Mouse (Mus musculus) hindbrain, embryonic 10.5 days (tissue): ENCODE data around the gene Cdh13. TPM values are rescaled to one million over a fixed set of nuclear protein-coding genes. Genes with fewer than 3 reads are reported as not detected.
A peak's percentile ranks its signal among the peaks of the same experiment; 100 is the strongest.

Experiments used
- DNase-seq: peaks from one replicate; pipeline ENCODE4 v3.0.0-alpha.2; 2017; ENCODE audit warnings: low spot score
- H3K27ac ChIP-seq: fragments of 300-500 bp; sonication (generic); 2 replicates; pipeline ENCODE4 v1.5.1; 2016; ENCODE audit warnings: mild to moderate bottlenecking, moderate library complexity
- H3K27me3 ChIP-seq: fragments of 300-500 bp; sonication (generic); 2 replicates; pipeline ENCODE4 v1.6.1; 2016; ENCODE audit warnings: mild to moderate bottlenecking; ENCODE audit not compliant: poor library complexity, insufficient read depth, severe bottlenecking
- H3K36me3 ChIP-seq: fragments of 300-500 bp; sonication (generic); 2 replicates; pipeline ENCODE4 v1.6.1; 2016; ENCODE audit warnings: mild to moderate bottlenecking, moderate library complexity
- H3K4me1 ChIP-seq: fragments of 300-500 bp; sonication (generic); replicated peaks from 2 replicates; pipeline ENCODE4 v1.6.1; 2016; ENCODE audit warnings: mild to moderate bottlenecking
- H3K4me3 ChIP-seq: fragments of 300-500 bp; sonication (generic); 2 replicates; pipeline ENCODE4 v1.5.1; 2016; ENCODE audit warnings: mild to moderate bottlenecking, moderate library complexity
- H3K9me3 ChIP-seq: fragments of 300-500 bp; sonication (generic); 2 replicates; pipeline ENCODE4 v1.6.1; 2016; ENCODE audit warnings: mild to moderate bottlenecking, moderate library complexity
- WGBS: fragments of 180-500 bp; shearing (Covaris S2); methylation state at CpG from one replicate; pipeline ENCODE4 v1.1.7; 2016; 5-methylcytosine and 5-hydroxymethylcytosine counted together
- polyA plus RNA-seq: library from polyadenylated mRNA; unstranded; fragments of >200 nt; fragmentation: Nextera tagmentation; extraction: Ambion mirVana; gene quantifications from 2 replicates; pipeline ENCODE4 v1.2.1, GENCODE M21; 2016

Cdh13 gene
- polyA plus RNA-seq, 1 experiment from 2014 or later: 8.5 TPM

- H3K27ac ChIP-seq: no peak overlapping the region
- no peak overlapping the region for H3K4me3 ChIP-seq
- 0 out of 2 replicates have a peak, but pooled peaks cover 8% of the 10 kb centered on the region for H3K4me1 ChIP-seq
- H3K27me3 ChIP-seq: no peaks in the 10 kb centered on the region
- 90% methylated on average over 7 of the region's 7 CpGs for WGBS
- H3K36me3 ChIP-seq: no peaks in the 10 kb centered on the region
- DNase-seq: no peak
- H3K9me3 ChIP-seq: no peaks in the 10 kb centered on the region
Measured at GRCm38 (mm10) chr8:118789649-118790048, 506.1 kb downstream of the Cdh13 start.

DNA sequence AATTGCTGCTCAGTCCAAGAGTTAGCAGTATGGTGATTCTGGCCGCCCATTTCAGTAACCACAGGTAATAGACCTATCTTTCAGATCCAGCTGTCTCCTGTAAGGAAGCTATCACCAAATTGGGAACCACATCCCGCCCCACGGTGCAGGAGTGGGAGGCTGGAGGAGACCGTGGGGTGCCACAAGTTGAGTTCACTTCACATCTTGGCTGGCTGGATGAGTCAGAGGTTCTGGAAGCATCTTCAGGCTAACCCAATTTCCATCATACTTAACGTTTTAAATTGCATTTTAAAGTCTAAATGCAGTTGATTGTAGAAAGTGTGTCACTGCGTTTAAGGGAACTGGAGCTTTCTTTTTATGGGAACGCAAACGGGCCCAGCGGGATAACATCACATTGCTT lies 511.4 kb downstream of the Cdh13 start:
- Histone ChIP-seq H3K36me3 (no peaks in the 10 kb centered on the region), H3K9me3 (no peaks in the 10 kb centered on the region), H3K27me3 (no peaks in the 10 kb centered on the region), H3K4me3 (no peak overlapping the region), H3K27ac (no peak overlapping the region), H3K4me1 (0 out of 2 replicates have a peak, but pooled peaks cover 15% of the 10 kb centered on the region)
- 81% methylated on average over 9 of the region's 9 CpGs for WGBS
- DNase-seq: no peak

GRCm38 (mm10) chr8:118796491-118796890 lies 513.0 kb downstream of the Cdh13 start:
- Histone ChIP-seq H3K27me3 (no peaks in the 10 kb centered on the region), H3K9me3 (peaks cover 11% of the 10 kb centered on the region), H3K4me3 (no peak overlapping the region), H3K4me1 (0 out of 2 replicates have a peak, but pooled peaks cover 15% of the 10 kb centered on the region), H3K27ac (no peak overlapping the region), H3K36me3 (no peaks in the 10 kb centered on the region)
- 43% methylated on average over 7 of the region's 7 CpGs for WGBS
- DNase-seq: no peak

DNA sequence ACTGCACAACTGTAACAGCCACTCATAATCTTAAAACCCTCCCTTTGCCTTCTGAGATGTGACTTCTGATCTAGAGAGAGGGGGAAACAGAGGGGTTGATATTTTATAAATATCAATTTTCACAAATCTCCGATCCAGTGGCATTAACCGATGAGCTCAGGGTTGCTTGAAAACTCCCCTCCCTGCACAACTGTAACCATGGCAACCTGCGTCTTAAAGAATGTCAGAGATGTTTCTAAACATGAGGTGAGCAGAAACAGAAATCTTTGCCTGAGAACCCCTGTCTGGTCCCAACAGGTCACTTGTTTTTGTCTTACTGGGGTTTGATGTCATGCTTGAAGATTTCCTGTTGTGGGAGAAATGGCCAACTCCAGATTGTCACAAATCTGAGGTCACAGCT lies 513.6 kb downstream of the Cdh13 start:
- Histone ChIP-seq H3K36me3 (no peaks in the 10 kb centered on the region), H3K4me3 (no peak overlapping the region), H3K27me3 (no peaks in the 10 kb centered on the region), H3K27ac (no peak overlapping the region), H3K4me1 (0 out of 2 replicates have a peak, but pooled peaks cover 15% of the 10 kb centered on the region), H3K9me3 (peaks cover 11% of the 10 kb centered on the region)
- 80% methylated on average over 3 of the region's 3 CpGs for WGBS
- DNase-seq: no peak

DNA sequence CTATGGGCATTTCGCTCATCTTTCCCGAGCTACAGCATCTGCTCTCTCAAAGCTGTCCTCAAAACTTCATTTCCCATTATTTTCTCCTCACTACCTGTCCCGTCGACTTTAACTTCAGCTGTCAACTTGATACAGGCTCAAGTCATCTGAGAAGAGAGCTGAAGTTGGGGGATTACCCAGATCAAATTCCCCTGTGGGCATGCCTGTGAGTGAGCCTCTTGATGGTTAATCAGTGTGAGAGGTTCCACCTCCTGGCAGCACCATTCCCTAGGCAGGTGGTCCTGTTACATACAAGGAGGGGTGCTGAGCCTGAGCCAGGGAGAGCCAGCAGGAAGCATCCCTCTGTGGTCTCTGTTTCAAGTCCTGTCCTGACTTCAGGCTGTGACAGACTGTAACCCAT lies 519.6 kb downstream of the Cdh13 start:
- Histone ChIP-seq H3K9me3 (peaks cover 11% of the 10 kb centered on the region), H3K4me1 (no peaks in the 10 kb centered on the region), H3K27ac (no peak overlapping the region), H3K27me3 (no peaks in the 10 kb centered on the region), H3K36me3 (no peaks in the 10 kb centered on the region), H3K4me3 (no peak overlapping the region)
- WGBS: 87% methylated on average over 4 of the region's 4 CpGs
- no peak for DNase-seq

GRCm38 (mm10) chr8:118809660-118810059 lies 526.1 kb downstream of the Cdh13 start:
- Histone ChIP-seq H3K27ac (no peak overlapping the region), H3K4me1 (no peaks in the 10 kb centered on the region), H3K4me3 (no peak overlapping the region), H3K36me3 (no peaks in the 10 kb centered on the region), H3K27me3 (no peaks in the 10 kb centered on the region), H3K9me3 (no peaks in the 10 kb centered on the region)
- 83% methylated on average over 6 of the region's 6 CpGs for WGBS
- no peak for DNase-seq

GRCm38 (mm10) chr8:118815055-118815454 lies 531.5 kb downstream of the Cdh13 start:
- 72% methylated on average over 10 of the region's 10 CpGs for WGBS
- DNase-seq: no peak
- no peak overlapping the region for H3K27ac ChIP-seq
- no peak overlapping the region for H3K4me3 ChIP-seq
- H3K9me3 ChIP-seq: no peaks in the 10 kb centered on the region
- no peaks in the 10 kb centered on the region for H3K27me3 ChIP-seq
- no peaks in the 10 kb centered on the region for H3K36me3 ChIP-seq
- H3K4me1 ChIP-seq: no peaks in the 10 kb centered on the region

- no peak for DNase-seq
- 86% methylated on average over 4 of the region's 4 CpGs for WGBS
- peaks cover 17% of the 10 kb centered on the region for H3K4me1 ChIP-seq
Measured at GRCm38 (mm10) chr8:118826761-118827160, 543.2 kb downstream of the Cdh13 start.

GRCm38 (mm10) chr8:118827726-118828125 lies 544.2 kb downstream of the Cdh13 start:
- Histone ChIP-seq H3K27ac (no peak overlapping the region), H3K4me3 (no peak overlapping the region), H3K9me3 (no peaks in the 10 kb centered on the region), H3K27me3 (no peaks in the 10 kb centered on the region), H3K36me3 (no peaks in the 10 kb centered on the region), H3K4me1 (peaks cover 22% of the 10 kb centered on the region)
- DNase-seq: no peak
- WGBS: 91% methylated on average over 6 of the region's 6 CpGs

More at GRCm38 (mm10) chr8:118826761-118827160, 543.2 kb downstream of the Cdh13 start:
- Histone ChIP-seq H3K4me3 (no peak overlapping the region), H3K36me3 (no peaks in the 10 kb centered on the region), H3K27me3 (no peaks in the 10 kb centered on the region), H3K27ac (no peak overlapping the region), H3K9me3 (no peaks in the 10 kb centered on the region)

GRCm38 (mm10) chr8:118830291-118830690 lies 546.8 kb downstream of the Cdh13 start:
- peaks cover 22% of the 10 kb centered on the region for H3K4me1 ChIP-seq
- DNase-seq: no peak
- WGBS: 79% methylated on average over 5 of the region's 5 CpGs
- H3K9me3 ChIP-seq: no peaks in the 10 kb centered on the region
- H3K4me3 ChIP-seq: no peak overlapping the region
- H3K36me3 ChIP-seq: no peaks in the 10 kb centered on the region
- no peaks in the 10 kb centered on the region for H3K27me3 ChIP-seq
- H3K27ac ChIP-seq: no peak overlapping the region

DNA sequence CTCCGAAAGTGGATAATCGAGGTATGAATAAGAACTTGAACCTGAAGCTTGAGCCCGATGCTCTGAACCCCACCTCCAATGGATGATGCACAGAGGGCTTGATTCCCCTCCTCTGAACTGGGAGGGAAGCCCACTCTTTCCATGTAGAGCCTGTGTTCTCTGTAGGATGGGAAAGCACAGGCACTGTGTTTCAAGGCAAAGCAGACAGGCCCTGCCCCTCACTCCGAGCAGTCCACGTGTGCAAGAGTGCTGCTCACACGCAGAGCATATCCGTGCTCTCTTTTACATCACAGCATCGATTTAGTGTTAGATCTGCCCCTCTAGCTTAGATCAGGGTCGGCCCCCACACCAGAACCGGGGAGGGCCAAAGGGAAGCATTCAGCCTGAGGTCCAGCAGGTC lies 547.5 kb downstream of the Cdh13 start:
- H3K36me3 ChIP-seq: no peaks in the 10 kb centered on the region
- H3K9me3 ChIP-seq: no peaks in the 10 kb centered on the region
- no peak for DNase-seq
- H3K27ac ChIP-seq: peak overlapping the region; percentile 62
- 82% methylated on average over 10 of the region's 10 CpGs for WGBS
- peaks cover 22% of the 10 kb centered on the region for H3K4me1 ChIP-seq
- no peak overlapping the region for H3K4me3 ChIP-seq
- no peaks in the 10 kb centered on the region for H3K27me3 ChIP-seq

DNA sequence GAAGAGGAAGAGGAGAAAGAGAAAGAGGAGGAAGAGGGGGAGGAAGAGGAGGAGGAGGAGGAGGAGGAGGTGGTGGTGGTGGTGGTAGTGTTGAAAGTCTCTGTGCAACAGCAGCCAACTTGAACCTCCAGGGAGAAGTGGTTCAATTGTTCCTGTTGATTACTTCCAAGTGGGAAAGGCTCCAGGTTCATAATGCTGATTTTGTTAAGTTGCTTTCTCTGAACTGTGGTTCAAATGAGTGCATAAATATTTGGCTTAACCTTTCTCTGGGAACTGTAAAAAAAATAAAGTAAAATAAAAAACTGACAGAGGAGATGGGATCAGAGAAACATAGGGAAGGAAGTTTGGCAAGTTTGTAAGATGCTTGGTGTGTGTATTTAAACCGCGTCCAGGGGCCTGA lies 555.3 kb downstream of the Cdh13 start:
- H3K27me3 ChIP-seq: no peaks in the 10 kb centered on the region
- H3K4me3 ChIP-seq: no peak overlapping the region
- H3K4me1 ChIP-seq: 0 out of 2 replicates have a peak, but pooled peaks cover 2% of the 10 kb centered on the region
- no peak overlapping the region for H3K27ac ChIP-seq
- WGBS: 94% methylated on average over 2 of the region's 2 CpGs
- H3K9me3 ChIP-seq: no peaks in the 10 kb centered on the region
- no peak for DNase-seq
- no peaks in the 10 kb centered on the region for H3K36me3 ChIP-seq

GRCm38 (mm10) chr8:118845690-118846089 lies 562.2 kb downstream of the Cdh13 start:
- H3K4me3 ChIP-seq: no peak overlapping the region
- no peaks in the 10 kb centered on the region for H3K36me3 ChIP-seq
- peak overlapping the region; percentile 40; the same call in 1 of the 2 replicates for H3K27ac ChIP-seq
- no peak for DNase-seq
- H3K4me1 ChIP-seq: peaks cover 13% of the 10 kb centered on the region; the same call in 1 of the 2 replicates
- no peaks in the 10 kb centered on the region for H3K9me3 ChIP-seq
- H3K27me3 ChIP-seq: no peaks in the 10 kb centered on the region

DNA sequence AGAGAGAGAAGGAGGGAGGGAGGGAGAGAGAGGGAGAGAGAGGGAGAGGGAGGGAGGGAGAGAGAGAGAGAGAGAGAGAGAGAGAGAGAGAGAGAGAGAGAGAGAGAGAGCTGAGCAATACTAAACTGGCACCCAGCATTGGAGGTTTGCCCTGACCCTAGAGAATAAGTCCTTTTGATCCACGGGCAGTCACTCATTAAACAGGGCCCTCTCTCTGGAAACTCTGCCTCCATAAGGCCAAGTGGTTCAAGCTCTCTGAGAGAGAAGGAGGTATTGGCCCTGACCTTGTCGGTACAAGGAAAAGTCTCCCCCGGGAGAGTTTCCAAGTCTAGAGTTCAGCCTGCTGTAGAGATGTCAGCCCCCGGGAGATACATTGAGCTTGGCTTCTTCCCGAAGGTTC lies 564.5 kb downstream of the Cdh13 start:
- no peak for DNase-seq
- H3K27me3 ChIP-seq: no peaks in the 10 kb centered on the region
- no peak overlapping the region for H3K4me3 ChIP-seq
- H3K9me3 ChIP-seq: no peaks in the 10 kb centered on the region
- WGBS: 73% methylated on average over 5 of the region's 5 CpGs
- peaks cover 13% of the 10 kb centered on the region; the same call in 1 of the 2 replicates for H3K4me1 ChIP-seq
- H3K27ac ChIP-seq: no peak overlapping the region
- H3K36me3 ChIP-seq: no peaks in the 10 kb centered on the region
